Mouse (Mus musculus): ENCODE results near the gene Xylt1.

Xylt1 gene

DNA sequence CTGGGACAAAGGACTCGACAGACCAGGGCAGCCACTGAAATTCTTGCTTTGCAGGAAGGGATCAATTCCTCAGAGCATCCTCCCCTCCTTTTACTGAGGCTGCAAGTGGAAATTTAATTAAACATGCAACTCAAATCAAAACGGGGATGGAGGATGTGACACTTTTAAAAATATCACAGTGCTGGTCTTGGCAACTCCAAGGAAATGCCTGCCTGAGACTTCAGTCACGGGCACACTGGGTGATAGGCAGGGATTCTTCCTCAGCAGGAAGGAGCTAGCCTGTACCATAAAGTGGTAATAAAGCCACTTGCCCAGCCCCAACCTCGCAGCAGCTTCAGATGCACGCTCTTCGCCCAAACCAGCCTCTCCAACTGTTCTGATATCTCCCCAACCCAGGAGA is 339.6 kb downstream of the Xylt1 start:
- no peak for DNase-seq

All from kidney, adult 18-20 months (tissue).